8 mouse cellular contexts compared by ENCODE assay signal in the genomic region with DNA sequence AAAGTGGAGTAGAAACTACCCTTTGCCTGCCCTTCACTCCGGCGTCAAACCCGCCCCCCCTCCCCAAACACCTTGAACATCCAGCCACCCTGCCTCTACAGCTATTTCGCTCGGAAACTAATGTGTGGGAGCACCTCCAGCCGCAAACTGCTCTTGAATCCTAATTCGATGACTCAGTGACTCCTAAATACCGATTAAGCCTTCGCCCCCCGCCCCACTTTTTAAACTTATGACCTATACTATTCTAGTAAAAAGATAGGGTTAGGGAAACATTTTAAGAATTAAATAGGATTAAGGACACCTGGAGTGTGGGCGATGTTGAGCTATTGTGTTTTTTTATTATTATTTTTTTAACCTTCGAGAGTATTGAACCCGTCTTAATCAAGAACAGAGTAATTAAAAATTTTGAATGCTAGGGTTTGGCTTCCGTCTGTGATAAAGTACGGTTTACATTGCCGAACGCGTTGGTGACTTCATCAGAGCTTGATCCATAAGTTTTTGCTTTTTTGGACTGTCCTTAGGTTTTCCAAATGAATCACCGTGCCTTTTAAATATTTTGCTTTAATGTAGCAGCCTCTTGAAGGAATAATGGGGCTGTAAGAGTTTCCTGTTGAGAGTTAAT. TPM values are rescaled to one million over a fixed set of nuclear protein-coding genes. Genes with fewer than 3 reads are reported as not detected.
A peak's percentile ranks its signal among the peaks of the same experiment; 100 is the strongest.
DNase-seq lines count a peak whose midpoint lies in the region; ATAC-seq and TF ChIP-seq lines count a peak whose summit lies in the region.

No protein-coding gene starts in this region.

- H3K4me3 ChIP-seq in layer of hippocampus, adult 2 months: peak overlapping the region; percentile 75
- H3K4me3 ChIP-seq in heart, postnatal 0 days (ENCODE audit: low read depth, low read length): peak overlapping the region; percentile 98
- H3K4me3 ChIP-seq in midbrain, embryonic 13.5 days (replicated peaks): peak overlapping the region; percentile 91

- ATAC-seq in heart, postnatal 0 days (ENCODE audit: insufficient read depth, low read depth): no peak
- no peak for ATAC-seq in midbrain, embryonic 13.5 days

- H3K9me3 ChIP-seq in heart, postnatal 0 days (replicated peaks; ENCODE audit: control insufficient read depth, low read length): no peaks in the 10 kb centered on the region
- H3K9me3 ChIP-seq in midbrain, embryonic 13.5 days: no peaks in the 10 kb centered on the region

- H3K9ac ChIP-seq in heart, postnatal 0 days (replicated peaks; ENCODE audit: low read depth, low read length): peak overlapping the region; percentile 98
- peak overlapping the region; percentile 99 for H3K9ac ChIP-seq in midbrain, embryonic 13.5 days (replicated peaks)

- H3K27ac ChIP-seq in layer of hippocampus, adult 2 months: peak overlapping the region; percentile 99
- peak overlapping the region; percentile 99 for H3K27ac ChIP-seq in heart, postnatal 0 days (ENCODE audit: low read depth)
- peak overlapping the region; percentile 99 for H3K27ac ChIP-seq in midbrain, embryonic 13.5 days

- WGBS in heart, postnatal 0 days: under 1% methylated on average over 19 of the region's 19 CpGs
- under 1% methylated on average over 19 of the region's 19 CpGs for WGBS in midbrain, embryonic 13.5 days

- no peaks in the 10 kb centered on the region for H3K27me3 ChIP-seq in heart, postnatal 0 days (ENCODE audit: control insufficient read depth, insufficient read depth, low read length)
- peaks cover 8% of the 10 kb centered on the region; the same call in 1 of the 2 replicates for H3K27me3 ChIP-seq in midbrain, embryonic 13.5 days

- peaks cover 9% of the 10 kb centered on the region for H3K4me1 ChIP-seq in heart, postnatal 0 days (ENCODE audit: control insufficient read depth, insufficient read depth)
- peaks cover 32% of the 10 kb centered on the region for H3K4me1 ChIP-seq in midbrain, embryonic 13.5 days (replicated peaks)

- no peak for DNase-seq in layer of hippocampus, adult 2 months (ENCODE audit: low spot score in 2 of 2)
- DNase-seq in layer of hippocampus, adult 18-20 months (ENCODE audit: low spot score in 2 of 2): no peak
- DNase-seq in brain, adult 2 months (ENCODE audit: low read depth, low spot score): peak; percentile 45
- no peak for DNase-seq in heart, postnatal 0 days (ENCODE audit: low spot score)
- DNase-seq in adrenal gland, postnatal 36 days: no peak
- DNase-seq in ovary, postnatal 10 days (ENCODE audit: low spot score): no peak
- DNase-seq in layer of hippocampus, postnatal 25 days (ENCODE audit: extremely low spot score in 1 of 2, low spot score in 1 of 2): no peak

- TF ChIP-seq CTCF in layer of hippocampus, adult 2 months (conservative IDR thresholded peaks at IDR 0.05): no peak
- TF ChIP-seq CTCF in heart, postnatal 0 days (IDR thresholded peaks at IDR 0.05; ENCODE audit: low read depth): no peak

- TF ChIP-seq EP300 in heart, postnatal 0 days (IDR thresholded peaks at IDR 0.05; ENCODE audit: low read depth): no peak

- H3K36me3 ChIP-seq in heart, postnatal 0 days (replicated peaks; ENCODE audit: control insufficient read depth, insufficient read depth, low read length): no peaks in the 10 kb centered on the region
- H3K36me3 ChIP-seq in midbrain, embryonic 13.5 days: no peaks in the 10 kb centered on the region

- H3K4me2 ChIP-seq in heart, postnatal 0 days (ENCODE audit: low read depth, low read length): peak overlapping the region; percentile 76
- H3K4me2 ChIP-seq in midbrain, embryonic 13.5 days (replicated peaks): peak overlapping the region; percentile 76

RNA-seq across cellular contexts. Expression of a gene that starts 0.9 kb away (rescaled TPM):
- 10 to 100 TPM; 97.0 to 97.4 TPM for total RNA-seq in layer of hippocampus, adult 2 months (2021)
- total RNA-seq in layer of hippocampus, adult 18-20 months (2021): 100 to 1,000 TPM; 111 to 112 TPM
- 13.6 and 19.4 TPM in 2 replicates for total RNA-seq in heart, postnatal 0 days (2014; rRNA removed; ENCODE audit: low replicate concordance)
- polyA plus RNA-seq in heart, postnatal 0 days (2015; fragmentation: Nextera tagmentation; extraction: Ambion mirVana): 5.1 and 5.2 TPM in 2 replicates
- 7.4 and 7.9 TPM in 2 replicates for polyA plus RNA-seq in midbrain, embryonic 13.5 days (2015; fragmentation: Nextera tagmentation; extraction: Ambion mirVana)
- 100 to 1,000 TPM in 1 of 2 experiments, 10 to 100 TPM in 1; 97.2 to 101 TPM for total RNA-seq in adrenal gland, postnatal 36 days (2021)
- 10 to 100 TPM; 91.1 to 98.2 TPM for total RNA-seq in layer of hippocampus, postnatal 25 days (2021)
